Mouse (Mus musculus): Measurements from ENCODE around the gene Sipa1l1. TPM values are rescaled to one million over a fixed set of nuclear protein-coding genes. Genes with fewer than 3 reads are reported as not detected.

Sipa1l1 gene
- polyA plus RNA-seq, 1 experiment from 2014 or later = 3.7 TPM

- ATAC-seq (ENCODE audit: insufficient read depth) = no peak
- H3K4me2 ChIP-seq = no peak overlapping the region
- H3K27me3 ChIP-seq = no peaks in the 10 kb centered on the region
- H3K36me3 ChIP-seq (replicated peaks) = no peaks in the 10 kb centered on the region
- H3K4me3 ChIP-seq (replicated peaks) = no peak overlapping the region
- no peaks in the 10 kb centered on the region for H3K9me3 ChIP-seq (replicated peaks)
- H3K4me1 ChIP-seq (replicated peaks) = peaks cover 65% of the 10 kb centered on the region
- WGBS (ENCODE audit: insufficient replicate concordance) = 49% methylated on average over 2 of the region's 2 CpGs
- H3K27ac ChIP-seq (replicated peaks) = no peak overlapping the region
- no peak overlapping the region for H3K9ac ChIP-seq
These were observed 24.4 kb downstream of the Sipa1l1 start for GRCm38 (mm10) chr12:82193476-82193875.

- no peak for ATAC-seq (ENCODE audit: insufficient read depth)
- H3K27ac ChIP-seq (replicated peaks) = no peak overlapping the region
- no peaks in the 10 kb centered on the region for H3K27me3 ChIP-seq
- no peaks in the 10 kb centered on the region for H3K9me3 ChIP-seq (replicated peaks)
- no peaks in the 10 kb centered on the region for H3K36me3 ChIP-seq (replicated peaks)
- H3K4me1 ChIP-seq (replicated peaks) = peaks cover 51% of the 10 kb centered on the region
- H3K4me3 ChIP-seq (replicated peaks) = no peak overlapping the region
- H3K4me2 ChIP-seq = no peak overlapping the region
- WGBS (ENCODE audit: insufficient replicate concordance) = 61% methylated on average over 3 of the region's 3 CpGs
- no peak overlapping the region for H3K9ac ChIP-seq
These were observed 25.8 kb downstream of the Sipa1l1 start for GRCm38 (mm10) chr12:82194919-82195318.

- Histone ChIP-seq H3K36me3 (replicated peaks) (no peaks in the 10 kb centered on the region), H3K4me1 (replicated peaks) (peaks cover 38% of the 10 kb centered on the region), H3K4me2 (no peak overlapping the region), H3K27ac (replicated peaks) (no peak overlapping the region), H3K27me3 (no peaks in the 10 kb centered on the region), H3K9me3 (replicated peaks) (no peaks in the 10 kb centered on the region), H3K4me3 (replicated peaks) (no peak overlapping the region), H3K9ac (no peak overlapping the region)
- WGBS (ENCODE audit: insufficient replicate concordance) = 51% methylated on average over 2 of the region's 2 CpGs
- no peak for ATAC-seq (ENCODE audit: insufficient read depth)
These were observed 27.1 kb downstream of the Sipa1l1 start for GRCm38 (mm10) chr12:82196213-82196612.

GRCm38 (mm10) chr12:82196615-82197146, 27.6 kb downstream of the Sipa1l1 start:
- H3K4me3 ChIP-seq (replicated peaks) = no peak overlapping the region
- H3K27me3 ChIP-seq = no peaks in the 10 kb centered on the region
- H3K27ac ChIP-seq (replicated peaks) = no peak overlapping the region
- ATAC-seq (ENCODE audit: insufficient read depth) = no peak
- H3K4me1 ChIP-seq (replicated peaks) = peaks cover 35% of the 10 kb centered on the region
- no peaks in the 10 kb centered on the region for H3K9me3 ChIP-seq (replicated peaks)
- H3K4me2 ChIP-seq = no peak overlapping the region
- WGBS (ENCODE audit: insufficient replicate concordance) = 50% methylated on average over 7 of the region's 7 CpGs
- no peaks in the 10 kb centered on the region for H3K36me3 ChIP-seq (replicated peaks)
- H3K9ac ChIP-seq = no peak overlapping the region

- Histone ChIP-seq H3K4me1 (replicated peaks) (peaks cover 32% of the 10 kb centered on the region), H3K27me3 (no peaks in the 10 kb centered on the region), H3K4me3 (replicated peaks) (no peak overlapping the region), H3K36me3 (replicated peaks) (no peaks in the 10 kb centered on the region), H3K9me3 (replicated peaks) (no peaks in the 10 kb centered on the region), H3K27ac (replicated peaks) (no peak overlapping the region), H3K9ac (no peak overlapping the region), H3K4me2 (no peak overlapping the region)
- 53% methylated on average over 2 of the region's 2 CpGs for WGBS (ENCODE audit: insufficient replicate concordance)
- ATAC-seq (ENCODE audit: insufficient read depth) = no peak
These were observed 28.1 kb downstream of the Sipa1l1 start for GRCm38 (mm10) chr12:82197207-82197606.

GRCm38 (mm10) chr12:82199286-82199685, 30.2 kb downstream of the Sipa1l1 start:
- H3K4me2 ChIP-seq = no peak overlapping the region
- H3K27me3 ChIP-seq = no peaks in the 10 kb centered on the region
- H3K4me3 ChIP-seq (replicated peaks) = no peak overlapping the region
- no peak overlapping the region for H3K9ac ChIP-seq
- no peak overlapping the region for H3K27ac ChIP-seq (replicated peaks)
- H3K36me3 ChIP-seq (replicated peaks) = no peaks in the 10 kb centered on the region
- no peak for ATAC-seq (ENCODE audit: insufficient read depth)
- no peaks in the 10 kb centered on the region for H3K9me3 ChIP-seq (replicated peaks)
- WGBS (ENCODE audit: insufficient replicate concordance) = 67% methylated on average over 6 of the region's 6 CpGs
- H3K4me1 ChIP-seq (replicated peaks) = peaks cover 25% of the 10 kb centered on the region

GRCm38 (mm10) chr12:82204106-82204505, 35.0 kb downstream of the Sipa1l1 start:
- 82% methylated on average over 6 of the region's 6 CpGs for WGBS (ENCODE audit: insufficient replicate concordance)
- Histone ChIP-seq H3K4me2 (no peak overlapping the region), H3K36me3 (replicated peaks) (no peaks in the 10 kb centered on the region), H3K4me3 (replicated peaks) (no peak overlapping the region), H3K27ac (replicated peaks) (no peak overlapping the region), H3K27me3 (no peaks in the 10 kb centered on the region), H3K9ac (no peak overlapping the region), H3K9me3 (replicated peaks) (no peaks in the 10 kb centered on the region), H3K4me1 (replicated peaks) (peaks cover 3% of the 10 kb centered on the region; the same call in 1 of the 2 replicates)
- no peak for ATAC-seq (ENCODE audit: insufficient read depth)

- ATAC-seq (ENCODE audit: insufficient read depth) = no peak
- Histone ChIP-seq H3K36me3 (replicated peaks) (no peaks in the 10 kb centered on the region), H3K9ac (no peak overlapping the region), H3K4me1 (replicated peaks) (peaks cover 3% of the 10 kb centered on the region; the same call in 1 of the 2 replicates), H3K9me3 (replicated peaks) (no peaks in the 10 kb centered on the region), H3K4me2 (no peak overlapping the region), H3K4me3 (replicated peaks) (no peak overlapping the region), H3K27ac (replicated peaks) (no peak overlapping the region), H3K27me3 (no peaks in the 10 kb centered on the region)
- 66% methylated on average over 8 of the region's 8 CpGs for WGBS (ENCODE audit: insufficient replicate concordance)
These were observed 37.9 kb downstream of the Sipa1l1 start for GRCm38 (mm10) chr12:82206857-82207647.

GRCm38 (mm10) chr12:82208046-82208445, 38.9 kb downstream of the Sipa1l1 start:
- Histone ChIP-seq H3K4me1 (replicated peaks) (peaks cover 2% of the 10 kb centered on the region; the same call in 1 of the 2 replicates), H3K4me3 (replicated peaks) (no peak overlapping the region), H3K27ac (replicated peaks) (no peak overlapping the region), H3K4me2 (no peak overlapping the region), H3K27me3 (no peaks in the 10 kb centered on the region), H3K9me3 (replicated peaks) (no peaks in the 10 kb centered on the region), H3K9ac (no peak overlapping the region), H3K36me3 (replicated peaks) (no peaks in the 10 kb centered on the region)
- no peak for ATAC-seq (ENCODE audit: insufficient read depth)
- 58% methylated on average over 3 of the region's 3 CpGs for WGBS (ENCODE audit: insufficient replicate concordance)

GRCm38 (mm10) chr12:82208611-82209010, 39.5 kb downstream of the Sipa1l1 start:
- no peaks in the 10 kb centered on the region for H3K9me3 ChIP-seq (replicated peaks)
- 60% methylated on average over 4 of the region's 4 CpGs for WGBS (ENCODE audit: insufficient replicate concordance)
- no peaks in the 10 kb centered on the region; the same call in 1 of the 2 replicates for H3K4me1 ChIP-seq (replicated peaks)
- H3K9ac ChIP-seq = no peak overlapping the region
- no peak for ATAC-seq (ENCODE audit: insufficient read depth)
- H3K27me3 ChIP-seq = no peaks in the 10 kb centered on the region
- H3K36me3 ChIP-seq (replicated peaks) = no peaks in the 10 kb centered on the region
- H3K4me2 ChIP-seq = no peak overlapping the region
- H3K27ac ChIP-seq (replicated peaks) = no peak overlapping the region
- no peak overlapping the region for H3K4me3 ChIP-seq (replicated peaks)

GRCm38 (mm10) chr12:82209753-82210152, 40.6 kb downstream of the Sipa1l1 start:
- Histone ChIP-seq H3K9me3 (replicated peaks) (no peaks in the 10 kb centered on the region), H3K27ac (replicated peaks) (no peak overlapping the region), H3K4me2 (no peak overlapping the region), H3K9ac (no peak overlapping the region), H3K4me1 (replicated peaks) (no peaks in the 10 kb centered on the region; the same call in 1 of the 2 replicates), H3K36me3 (replicated peaks) (no peaks in the 10 kb centered on the region), H3K27me3 (no peaks in the 10 kb centered on the region), H3K4me3 (replicated peaks) (no peak overlapping the region)
- 13% methylated on average over 2 of the region's 2 CpGs for WGBS (ENCODE audit: insufficient replicate concordance)
- no peak for ATAC-seq (ENCODE audit: insufficient read depth)
